Mouse (Mus musculus): ENCODE data around the gene 1700069L16Rik. TPM values are rescaled to one million over a fixed set of nuclear protein-coding genes. Genes with fewer than 3 reads are reported as not detected.

The 1700069L16Rik gene
- polyA plus RNA-seq, 1 experiment from 2014 or later, result not detected

DNA sequence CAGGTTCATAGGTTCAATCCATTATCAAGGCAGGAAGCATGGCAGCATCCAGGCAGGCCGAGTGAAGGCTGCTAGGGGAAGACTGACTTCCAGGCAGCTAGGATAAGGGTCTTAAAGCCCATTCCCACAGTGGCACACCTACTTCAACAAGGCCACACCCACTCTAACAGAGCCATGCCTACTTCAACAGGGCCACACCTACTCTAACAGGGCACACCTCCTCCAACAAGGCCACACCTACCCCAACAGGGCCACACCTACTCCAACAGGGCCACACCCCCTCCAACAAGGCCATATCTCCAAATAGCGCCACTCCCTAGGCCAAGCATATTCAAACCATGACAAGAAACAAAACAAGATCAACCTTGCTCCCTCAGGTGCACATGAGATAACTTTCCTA, 11.7 kb downstream of the 1700069L16Rik start:
- Histone ChIP-seq H3K9me3 (replicated peaks) (no peaks in the 10 kb centered on the region), H3K27ac (no peak overlapping the region), H3K4me3 (replicated peaks) (no peak overlapping the region), H3K36me3 (no peaks in the 10 kb centered on the region), H3K9ac (no peak overlapping the region), H3K4me2 (no peak overlapping the region), H3K4me1 (replicated peaks) (no peaks in the 10 kb centered on the region), H3K27me3 (no peaks in the 10 kb centered on the region)
- 59% methylated on average over 2 of the region's 2 CpGs for WGBS (ENCODE audit: insufficient replicate concordance)
- DNase-seq (no peak), ATAC-seq (ENCODE audit: low read depth) (no peak)

GRCm38 (mm10) chr5:113703803-113704585, 20.6 kb downstream of the 1700069L16Rik start:
- Histone ChIP-seq H3K27ac (no peak overlapping the region), H3K9ac (no peak overlapping the region), H3K36me3 (no peaks in the 10 kb centered on the region), H3K4me1 (replicated peaks) (no peaks in the 10 kb centered on the region), H3K27me3 (no peaks in the 10 kb centered on the region), H3K4me3 (replicated peaks) (no peak overlapping the region), H3K4me2 (no peak overlapping the region), H3K9me3 (replicated peaks) (no peaks in the 10 kb centered on the region)
- DNase-seq, result no peak
- WGBS (ENCODE audit: insufficient replicate concordance), result 46% methylated on average over 21 of the region's 21 CpGs
- no peak for ATAC-seq (ENCODE audit: low read depth)

DNA sequence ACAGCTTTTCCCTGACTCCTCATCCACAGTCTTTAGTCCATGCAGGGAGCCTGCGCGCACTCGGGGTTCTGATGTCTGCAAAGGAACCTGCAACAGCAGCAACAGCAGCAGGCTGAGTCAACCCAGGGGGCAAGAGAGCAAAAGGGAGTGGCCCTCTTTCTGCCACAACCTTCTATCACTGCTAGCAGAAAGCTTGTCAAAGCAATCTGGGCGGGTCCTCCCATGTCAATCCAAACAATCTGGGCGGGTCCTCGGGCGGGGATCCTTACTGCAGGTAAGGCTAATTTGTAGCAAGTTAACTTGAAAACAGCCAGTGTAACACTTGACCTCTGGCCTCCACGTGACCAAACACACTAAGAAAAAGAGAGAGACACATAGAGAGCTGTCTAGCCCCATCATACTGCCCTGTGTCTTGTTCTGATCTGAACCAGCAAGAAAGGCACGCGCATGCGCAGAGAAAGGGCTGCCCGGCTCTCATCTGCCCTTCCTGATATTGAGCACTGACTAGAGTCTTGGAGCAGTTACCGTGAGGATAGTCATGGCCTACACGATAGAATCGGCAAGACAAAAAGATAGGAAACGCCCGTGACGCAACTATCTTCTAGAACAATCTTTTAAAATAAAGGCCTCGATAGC, 24.1 kb downstream of the 1700069L16Rik start:
- H3K27ac ChIP-seq, result no peak overlapping the region
- no peaks in the 10 kb centered on the region for H3K36me3 ChIP-seq
- H3K9me3 ChIP-seq (replicated peaks), result no peaks in the 10 kb centered on the region
- no peak overlapping the region for H3K9ac ChIP-seq
- H3K27me3 ChIP-seq, result no peaks in the 10 kb centered on the region
- no peak overlapping the region for H3K4me2 ChIP-seq
- ATAC-seq (ENCODE audit: low read depth) (no peak), DNase-seq (no peak)
- WGBS (ENCODE audit: insufficient replicate concordance), result 59% methylated on average over 19 of the region's 19 CpGs
- H3K4me3 ChIP-seq (replicated peaks), result no peak overlapping the region
- no peaks in the 10 kb centered on the region for H3K4me1 ChIP-seq (replicated peaks)

GRCm38 (mm10) chr5:113694415-113694814, 30.2 kb downstream of the 1700069L16Rik start:
- H3K27ac ChIP-seq, result no peak overlapping the region
- DNase-seq, result no peak
- no peaks in the 10 kb centered on the region for H3K4me1 ChIP-seq (replicated peaks)
- H3K27me3 ChIP-seq, result no peaks in the 10 kb centered on the region
- peaks cover 5% of the 10 kb centered on the region; the same call in 1 of the 2 replicates for H3K9me3 ChIP-seq (replicated peaks)
- no peak overlapping the region for H3K4me2 ChIP-seq
- no peak for ATAC-seq (ENCODE audit: low read depth)
- H3K9ac ChIP-seq, result no peak overlapping the region
- H3K36me3 ChIP-seq, result no peaks in the 10 kb centered on the region
- no peak overlapping the region for H3K4me3 ChIP-seq (replicated peaks)
- WGBS (ENCODE audit: insufficient replicate concordance), result 47% methylated on average over 5 of the region's 5 CpGs

GRCm38 (mm10) chr5:113694000-113694399, 30.6 kb downstream of the 1700069L16Rik start:
- DNase-seq, result no peak
- Histone ChIP-seq H3K27me3 (no peaks in the 10 kb centered on the region), H3K4me2 (no peak overlapping the region), H3K27ac (no peak overlapping the region), H3K9me3 (replicated peaks) (peaks cover 5% of the 10 kb centered on the region; the same call in 1 of the 2 replicates), H3K36me3 (no peaks in the 10 kb centered on the region), H3K9ac (no peak overlapping the region), H3K4me1 (replicated peaks) (no peaks in the 10 kb centered on the region), H3K4me3 (replicated peaks) (no peak overlapping the region)
- no peak for ATAC-seq (ENCODE audit: low read depth)
- 52% methylated on average over 4 of the region's 4 CpGs for WGBS (ENCODE audit: insufficient replicate concordance)

- H3K9ac ChIP-seq, result no peak overlapping the region
- no peak overlapping the region for H3K4me2 ChIP-seq
- 70% methylated on average over 8 of the region's 8 CpGs for WGBS (ENCODE audit: insufficient replicate concordance)
- ATAC-seq (ENCODE audit: low read depth), result no peak
- H3K36me3 ChIP-seq, result no peaks in the 10 kb centered on the region
- no peak overlapping the region for H3K4me3 ChIP-seq (replicated peaks)
- H3K27ac ChIP-seq, result no peak overlapping the region
- no peaks in the 10 kb centered on the region for H3K4me1 ChIP-seq (replicated peaks)
- no peak for DNase-seq
- no peaks in the 10 kb centered on the region for H3K27me3 ChIP-seq
- H3K9me3 ChIP-seq (replicated peaks), result peaks cover 5% of the 10 kb centered on the region; the same call in 1 of the 2 replicates
Measured at GRCm38 (mm10) chr5:113693196-113693755, 31.3 kb downstream of the 1700069L16Rik start.

DNA sequence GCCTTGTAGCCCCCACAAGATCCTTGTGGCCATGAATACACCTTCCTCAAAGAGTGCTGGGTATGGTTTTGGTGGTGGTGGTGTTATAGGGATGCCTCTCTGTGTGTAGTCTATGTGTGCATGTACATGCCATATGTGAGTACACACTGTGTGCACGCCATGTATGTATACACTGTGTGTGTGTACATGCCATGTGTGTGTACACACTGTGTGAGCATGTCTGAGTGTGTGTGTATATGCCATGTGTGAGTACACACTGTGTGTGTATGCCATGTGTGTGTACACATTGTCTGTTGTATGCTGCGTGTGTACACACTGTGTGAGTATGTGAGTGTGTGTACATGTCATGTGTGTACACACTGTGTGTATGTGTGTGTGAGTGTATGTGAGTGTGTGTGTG, 33.7 kb downstream of the 1700069L16Rik start:
- no peak overlapping the region for H3K4me2 ChIP-seq
- DNase-seq, result no peak
- H3K4me1 ChIP-seq (replicated peaks), result no peaks in the 10 kb centered on the region
- no peak overlapping the region for H3K9ac ChIP-seq
- ATAC-seq (ENCODE audit: low read depth), result no peak
- WGBS (ENCODE audit: insufficient replicate concordance), result 69% methylated on average over 2 of the region's 2 CpGs
- peaks cover 5% of the 10 kb centered on the region; the same call in 1 of the 2 replicates for H3K9me3 ChIP-seq (replicated peaks)
- H3K36me3 ChIP-seq, result no peaks in the 10 kb centered on the region
- H3K4me3 ChIP-seq (replicated peaks), result no peak overlapping the region
- H3K27ac ChIP-seq, result no peak overlapping the region
- no peaks in the 10 kb centered on the region for H3K27me3 ChIP-seq

DNA sequence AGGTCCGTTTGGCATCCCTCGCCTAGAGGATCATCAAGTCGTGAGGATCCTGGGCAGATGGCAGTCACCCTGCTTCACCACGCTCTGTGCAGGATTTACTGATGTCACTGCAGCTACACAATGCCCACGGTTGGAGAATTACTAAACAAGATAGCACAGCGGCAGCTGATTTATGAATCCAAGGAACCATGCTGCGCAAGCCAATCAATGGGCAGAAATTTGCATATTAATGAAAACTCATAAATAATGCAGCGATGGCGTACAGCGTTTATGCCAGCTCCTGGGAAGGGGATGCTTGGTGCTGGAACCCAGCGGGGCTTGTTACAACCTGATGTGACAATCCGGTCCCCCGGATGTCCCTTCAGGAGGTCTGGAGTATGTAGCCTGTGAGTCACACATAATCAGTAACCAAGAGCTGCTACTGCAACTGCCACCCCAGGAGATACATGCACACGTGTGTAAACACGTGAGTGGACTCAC, 34.5 kb downstream of the 1700069L16Rik start:
- Histone ChIP-seq H3K27ac (no peak overlapping the region), H3K4me3 (replicated peaks) (no peak overlapping the region), H3K9ac (no peak overlapping the region), H3K4me1 (replicated peaks) (no peaks in the 10 kb centered on the region), H3K9me3 (replicated peaks) (peaks cover 5% of the 10 kb centered on the region; the same call in 1 of the 2 replicates), H3K36me3 (no peaks in the 10 kb centered on the region), H3K4me2 (no peak overlapping the region), H3K27me3 (no peaks in the 10 kb centered on the region)
- ATAC-seq (ENCODE audit: low read depth), result no peak
- WGBS (ENCODE audit: insufficient replicate concordance), result 66% methylated on average over 15 of the region's 15 CpGs
- DNase-seq, result no peak

- Histone ChIP-seq H3K9me3 (replicated peaks) (no peaks in the 10 kb centered on the region; the same call in 1 of the 2 replicates), H3K4me2 (no peak overlapping the region), H3K4me3 (replicated peaks) (no peak overlapping the region), H3K27ac (no peak overlapping the region), H3K27me3 (no peaks in the 10 kb centered on the region), H3K4me1 (replicated peaks) (no peaks in the 10 kb centered on the region), H3K36me3 (no peaks in the 10 kb centered on the region), H3K9ac (no peak overlapping the region)
- DNase-seq (no peak), ATAC-seq (ENCODE audit: low read depth) (no peak)
- 57% methylated on average over 5 of the region's 5 CpGs for WGBS (ENCODE audit: insufficient replicate concordance)
Measured at GRCm38 (mm10) chr5:113687514-113687913, 37.1 kb downstream of the 1700069L16Rik start.

GRCm38 (mm10) chr5:113685471-113685870, 39.1 kb downstream of the 1700069L16Rik start:
- Histone ChIP-seq H3K4me1 (replicated peaks) (no peaks in the 10 kb centered on the region), H3K4me3 (replicated peaks) (no peak overlapping the region), H3K4me2 (no peak overlapping the region), H3K27me3 (no peaks in the 10 kb centered on the region), H3K36me3 (no peaks in the 10 kb centered on the region), H3K9ac (no peak overlapping the region), H3K9me3 (replicated peaks) (no peaks in the 10 kb centered on the region; the same call in 1 of the 2 replicates), H3K27ac (no peak overlapping the region)
- DNase-seq (no peak), ATAC-seq (ENCODE audit: low read depth) (no peak)
- WGBS (ENCODE audit: insufficient replicate concordance), result 59% methylated on average over 5 of the region's 5 CpGs

DNA sequence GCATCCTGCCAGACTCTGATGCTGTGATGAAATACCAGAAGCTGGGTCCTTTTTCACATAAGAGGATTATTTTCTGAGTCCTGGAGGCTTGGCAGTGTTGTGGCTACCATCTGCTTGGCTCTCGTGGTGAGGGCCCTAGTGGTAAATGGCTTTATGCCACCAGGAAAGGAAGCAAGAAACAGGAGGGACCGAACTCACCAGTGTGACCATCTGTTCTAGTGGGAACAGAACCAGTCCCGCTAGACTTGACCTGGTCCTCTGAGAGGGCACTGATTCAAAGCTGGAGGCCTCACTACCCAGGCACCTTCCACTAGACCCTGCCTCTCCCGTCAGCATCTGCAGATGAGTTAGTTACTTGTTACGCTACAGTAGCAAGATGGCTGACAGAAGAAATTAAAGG, 41.3 kb downstream of the 1700069L16Rik start:
- Histone ChIP-seq H3K36me3 (no peaks in the 10 kb centered on the region), H3K4me2 (no peak overlapping the region), H3K4me3 (replicated peaks) (no peak overlapping the region), H3K27me3 (no peaks in the 10 kb centered on the region), H3K4me1 (replicated peaks) (no peaks in the 10 kb centered on the region), H3K9ac (no peak overlapping the region), H3K27ac (no peak overlapping the region), H3K9me3 (replicated peaks) (no peaks in the 10 kb centered on the region; the same call in 1 of the 2 replicates)
- ATAC-seq (ENCODE audit: low read depth) (no peak), DNase-seq (no peak)
- 63% methylated on average over 5 of the region's 5 CpGs for WGBS (ENCODE audit: insufficient replicate concordance)

All from liver, embryonic 13.5 days (tissue).